8 mouse cellular contexts compared by ENCODE assay signal in genomic region chr8:106137218-106137905, GRCm38 (mm10). TPM values are rescaled to one million over a fixed set of nuclear protein-coding genes. Genes with fewer than 3 reads are reported as not detected.
DNase-seq lines count a peak whose midpoint lies in the region; ATAC-seq and TF ChIP-seq lines count a peak whose summit lies in the region.

No protein-coding gene starts in this region.

- H3ac ChIP-seq in myocyte (ENCODE audit: control insufficient read depth, insufficient read length) = no peak overlapping the region

- H3K4me3 ChIP-seq in left cerebral cortex, adult 2 months = peak overlapping the region; percentile 50
- peak overlapping the region; percentile 40 for H3K4me3 ChIP-seq in forebrain, embryonic 11.5 days (ENCODE audit: low read depth, low read length)
- peak overlapping the region; percentile 50 for H3K4me3 ChIP-seq in limb, embryonic 11.5 days (ENCODE audit: low read depth, low read length)
- peak overlapping the region; percentile 37 for H3K4me3 ChIP-seq in myocyte

- 3% methylated on average over 22 of the region's 22 CpGs for WGBS in forebrain, embryonic 11.5 days
- 3% methylated on average over 22 of the region's 22 CpGs for WGBS in limb, embryonic 11.5 days

- H3K4me1 ChIP-seq in forebrain, embryonic 11.5 days (replicated peaks; ENCODE audit: control insufficient read depth, insufficient read depth, low read length) = peaks cover 18% of the 10 kb centered on the region; the same call in 1 of the 2 replicates
- H3K4me1 ChIP-seq in limb, embryonic 11.5 days (ENCODE audit: control insufficient read depth, insufficient read depth, low read length) = peaks cover 15% of the 10 kb centered on the region

- ATAC-seq in forebrain, embryonic 11.5 days (replicated peaks; ENCODE audit: low FRiP score) = no peak
- no peak for ATAC-seq in limb, embryonic 11.5 days (ENCODE audit: insufficient number of reproducible peaks, low FRiP score, low TSS enrichment, low read depth)

- no peak for TF ChIP-seq CTCF in left cerebral cortex, adult 2 months (IDR thresholded peaks at IDR 0.05)

- H3K79me2 ChIP-seq in myocyte (ENCODE audit: control insufficient read depth, insufficient read depth) = no peaks in the 10 kb centered on the region

- H3K36me3 ChIP-seq in forebrain, embryonic 11.5 days (ENCODE audit: control insufficient read depth, insufficient read depth, low read length) = no peaks in the 10 kb centered on the region
- H3K36me3 ChIP-seq in limb, embryonic 11.5 days (ENCODE audit: control insufficient read depth, insufficient read depth, low read length) = no peaks in the 10 kb centered on the region
- H3K36me3 ChIP-seq in myocyte (ENCODE audit: control insufficient read depth, insufficient read depth) = no peaks in the 10 kb centered on the region

- H3K9me3 ChIP-seq in forebrain, embryonic 11.5 days (ENCODE audit: control insufficient read depth, low read length) = no peaks in the 10 kb centered on the region
- no peaks in the 10 kb centered on the region for H3K9me3 ChIP-seq in limb, embryonic 11.5 days (ENCODE audit: control insufficient read depth, low read length)

- peak overlapping the region; percentile 77 for H3K4me2 ChIP-seq in forebrain, embryonic 11.5 days (ENCODE audit: low read depth, low read length, severe bottlenecking)
- H3K4me2 ChIP-seq in limb, embryonic 11.5 days (ENCODE audit: low read depth, severe bottlenecking) = peak overlapping the region; percentile 83
- peak overlapping the region; percentile 92 for H3K4me2 ChIP-seq in myocyte (ENCODE audit: low read depth)

- no peak overlapping the region; the same call in 1 of the 2 replicates for H3K9ac ChIP-seq in forebrain, embryonic 11.5 days (ENCODE audit: low read length)
- H3K9ac ChIP-seq in limb, embryonic 11.5 days (ENCODE audit: low read length) = peak overlapping the region; percentile 55

- peaks cover 55% of the 10 kb centered on the region for H3K27me3 ChIP-seq in forebrain, embryonic 11.5 days (ENCODE audit: control insufficient read depth, insufficient read depth, low read length)
- H3K27me3 ChIP-seq in limb, embryonic 11.5 days (ENCODE audit: control insufficient read depth, insufficient read depth, low read length) = peaks cover 51% of the 10 kb centered on the region
- no peaks in the 10 kb centered on the region for H3K27me3 ChIP-seq in myocyte (ENCODE audit: control insufficient read depth, insufficient read depth, insufficient read length)

- no peak for TF ChIP-seq POLR2A in myocyte (IDR thresholded peaks at IDR 0.05; ENCODE audit: insufficient read length, low read depth)

- intact Hi-C loops in left cerebral cortex, adult 2 months (cut with DNase I) = no loop called here
- intact Hi-C loops in left cerebral cortex, postnatal 4 days (cut with DNase I) = no loop called here

- H3K27ac ChIP-seq in left cerebral cortex, adult 2 months = no peak overlapping the region
- no peak overlapping the region for H3K27ac ChIP-seq in forebrain, embryonic 11.5 days (ENCODE audit: low read depth, low read length)
- no peak overlapping the region for H3K27ac ChIP-seq in limb, embryonic 11.5 days (replicated peaks; ENCODE audit: low read depth, low read length)

- DNase-seq in left cerebral cortex, adult 2 months (ENCODE audit: extremely low spot score in 1 of 2, low spot score in 2 of 2) = no peak
- no peak for DNase-seq in left cerebral cortex, postnatal 4 days
- no peak for DNase-seq in forebrain, embryonic 11.5 days (ENCODE audit: low spot score)
- peak; percentile 61 for DNase-seq in limb, embryonic 11.5 days (ENCODE audit: low spot score)
- DNase-seq in adrenal gland, postnatal 25 days = no peak
- DNase-seq in thymus, postnatal 36 days = no peak
- DNase-seq in cerebellum, adult 9-11 months = no peak

TF ChIP-seq in myocyte, 11 proteins besides CTCF, POLR2A, EP300 and RAD21:
- no peak for TF ChIP-seq E2F4 (IDR thresholded peaks at IDR 0.05; ENCODE audit: insufficient read depth)
- TF ChIP-seq MAX (IDR thresholded peaks at IDR 0.05; ENCODE audit: low read depth) = no peak
- TF ChIP-seq SRF (IDR thresholded peaks at IDR 0.05; ENCODE audit: control insufficient read depth, insufficient read length, low read depth) = no peak
- no peak for TF ChIP-seq MYOD1 (IDR thresholded peaks at IDR 0.05; ENCODE audit: control insufficient read depth in 1 of 3, insufficient read length in 2 of 3, low read depth in 2 of 3)
- TF ChIP-seq TCF12 (IDR thresholded peaks at IDR 0.05; ENCODE audit: insufficient read depth, poor library complexity, severe bottlenecking) = no peak
- no peak for TF ChIP-seq REST (IDR thresholded peaks at IDR 0.05; ENCODE audit: insufficient read depth, insufficient read length)
- no peak for TF ChIP-seq TCF3 (IDR thresholded peaks at IDR 0.05; ENCODE audit: insufficient read length, low read depth)
- TF ChIP-seq MYOG (IDR thresholded peaks at IDR 0.05; ENCODE audit: control insufficient read depth in 1 of 3, insufficient read depth in 1 of 3, insufficient read length in 2 of 3, low read depth in 2 of 3) = no peak
TF ChIP-seq in myocyte: peak in this region for 0.

RNA-seq across cellular contexts. Expression of gene Esrp2, which starts 0.6 kb away (rescaled TPM):
- under 1 TPM in 1 of 2 experiments, not detected in 1; 0.41 TPM for total RNA-seq in left cerebral cortex, adult 2 months (2021)
- total RNA-seq in left cerebral cortex, postnatal 4 days (2021) = not detected
- polyA plus RNA-seq in forebrain, embryonic 11.5 days (2014; fragmentation: Nextera tagmentation; extraction: Ambion mirVana) = 2.3 and 2.4 TPM in 2 replicates
- 4.6 and 5.6 TPM in 2 replicates for polyA plus RNA-seq in limb, embryonic 11.5 days (2014; fragmentation: Nextera tagmentation; extraction: Ambion mirVana)
- polyA plus RNA-seq in myocyte (2012; fragmentation: generic; extraction: Trizol) = 0.17 TPM
- total RNA-seq in adrenal gland, postnatal 25 days (2021) = 2.0 and 3.9 TPM in 2 replicates

RNA-seq across cellular contexts. Expression of gene Pla2g15, which starts 12.8 kb away (rescaled TPM):
- 10 to 100 TPM; 24.4 to 24.8 TPM for total RNA-seq in left cerebral cortex, adult 2 months (2021)
- total RNA-seq in left cerebral cortex, postnatal 4 days (2021) = 10 to 100 TPM; 20.7 to 21.8 TPM
- 7.1 and 7.4 TPM in 2 replicates for polyA plus RNA-seq in forebrain, embryonic 11.5 days (2014; fragmentation: Nextera tagmentation; extraction: Ambion mirVana)
- polyA plus RNA-seq in limb, embryonic 11.5 days (2014; fragmentation: Nextera tagmentation; extraction: Ambion mirVana) = 5.9 and 6.7 TPM in 2 replicates
- polyA plus RNA-seq in myocyte (2012; fragmentation: generic; extraction: Trizol) = 9.6 TPM
- 27.6 and 27.7 TPM in 2 replicates for total RNA-seq in adrenal gland, postnatal 25 days (2021)

RNA-seq across cellular contexts. Expression of gene Slc7a6, which starts 31.3 kb away (rescaled TPM):
- total RNA-seq in left cerebral cortex, adult 2 months (2021) = 10 to 100 TPM; 24.9 to 26.5 TPM
- 10 to 100 TPM; 34.6 to 35.0 TPM for total RNA-seq in left cerebral cortex, postnatal 4 days (2021)
- polyA plus RNA-seq in forebrain, embryonic 11.5 days (2014; fragmentation: Nextera tagmentation; extraction: Ambion mirVana) = 103 and 106 TPM in 2 replicates
- polyA plus RNA-seq in limb, embryonic 11.5 days (2014; fragmentation: Nextera tagmentation; extraction: Ambion mirVana) = 101 and 107 TPM in 2 replicates
- 12.8 TPM for polyA plus RNA-seq in myocyte (2012; fragmentation: generic; extraction: Trizol)
- 25.6 and 29.0 TPM in 2 replicates for total RNA-seq in adrenal gland, postnatal 25 days (2021)
